Mouse (Mus musculus) stomach, postnatal 0 days (tissue): Measurements from ENCODE around the gene H1f0. TPM values are rescaled to one million over a fixed set of nuclear protein-coding genes. Genes with fewer than 3 reads are reported as not detected.

Experiments
- ATAC-seq: fragments of 200-750 bp; cut with Nextera tagmentation; 2 replicates; pipeline ENCODE4 v1.8.0; 2017; ENCODE audit not compliant: low FRiP score, low TSS enrichment
- DNase-seq: peaks from one replicate; pipeline ENCODE4 v3.0.0-alpha.2; 2016; ENCODE audit warnings: low spot score
- H3K27ac ChIP-seq: fragments of 300-500 bp; sonication (generic); replicated peaks from 2 replicates; pipeline ENCODE4 v1.5.1; 2014; ENCODE audit warnings: mild to moderate bottlenecking, control low read depth
- H3K27me3 ChIP-seq: fragments of 300-500 bp; sonication (generic); 2 replicates; pipeline ENCODE4 v1.6.1; 2014; ENCODE audit warnings: low read length; ENCODE audit not compliant: control insufficient read depth, insufficient read depth
- H3K36me3 ChIP-seq: fragments of 300-500 bp; sonication (generic); 2 replicates; pipeline ENCODE4 v1.6.1; 2014; ENCODE audit warnings: low read length, mixed read lengths; ENCODE audit not compliant: control insufficient read depth, insufficient read depth
- H3K4me1 ChIP-seq: fragments of 300-500 bp; sonication (generic); replicated peaks from 2 replicates; pipeline ENCODE4 v1.6.1; 2014; ENCODE audit warnings: antibody characterized with exemption; ENCODE audit not compliant: control insufficient read depth, insufficient read depth
- H3K4me2 ChIP-seq: fragments of 300-500 bp; sonication (generic); replicated peaks from 2 replicates; pipeline ENCODE4 v1.6.1; 2014; ENCODE audit warnings: low read depth, mild to moderate bottlenecking, control low read depth, moderate library complexity
- H3K4me3 ChIP-seq: fragments of 300-500 bp; sonication (generic); 2 replicates; pipeline ENCODE4 v1.5.1; 2014; ENCODE audit warnings: low read depth, low read length, control low read depth
- H3K9ac ChIP-seq: fragments of 300-500 bp; sonication (generic); 2 replicates; pipeline ENCODE4 v1.6.1; 2014; ENCODE audit warnings: mild to moderate bottlenecking, low read length, control low read depth, mixed read lengths
- H3K9me3 ChIP-seq: fragments of 300-500 bp; sonication (generic); 2 replicates; pipeline ENCODE4 v1.6.1; 2016; ENCODE audit warnings: low read length; ENCODE audit not compliant: control insufficient read depth
- CTCF ChIP-seq: IDR thresholded peaks from 2 replicates; pipeline ENCODE4 v1.5.1; 2016; ENCODE audit warnings: antibody characterized with exemption, low read depth, mild to moderate bottlenecking, moderate library complexity
- EP300 ChIP-seq: optimal IDR thresholded peaks from 2 replicates; pipeline ENCODE3; 2016; ENCODE audit warnings: antibody characterized with exemption
- WGBS: fragments of 180-500 bp; shearing (Covaris S2); extraction: QIAGEN DNeasy Blood & Tissue Kit; methylation state at CpG from one replicate; pipeline ENCODE4 v1.1.7; 2014; 5-methylcytosine and 5-hydroxymethylcytosine counted together
- polyA plus RNA-seq: library from polyadenylated mRNA; unstranded; fragments of >200 nt; fragmentation: Nextera tagmentation; extraction: Ambion mirVana; gene quantifications from 2 replicates; pipeline ENCODE4 v1.2.1, GENCODE M21; 2015

The H1f0 gene
- 285 and 309 TPM in 2 replicates for polyA plus RNA-seq

DNA sequence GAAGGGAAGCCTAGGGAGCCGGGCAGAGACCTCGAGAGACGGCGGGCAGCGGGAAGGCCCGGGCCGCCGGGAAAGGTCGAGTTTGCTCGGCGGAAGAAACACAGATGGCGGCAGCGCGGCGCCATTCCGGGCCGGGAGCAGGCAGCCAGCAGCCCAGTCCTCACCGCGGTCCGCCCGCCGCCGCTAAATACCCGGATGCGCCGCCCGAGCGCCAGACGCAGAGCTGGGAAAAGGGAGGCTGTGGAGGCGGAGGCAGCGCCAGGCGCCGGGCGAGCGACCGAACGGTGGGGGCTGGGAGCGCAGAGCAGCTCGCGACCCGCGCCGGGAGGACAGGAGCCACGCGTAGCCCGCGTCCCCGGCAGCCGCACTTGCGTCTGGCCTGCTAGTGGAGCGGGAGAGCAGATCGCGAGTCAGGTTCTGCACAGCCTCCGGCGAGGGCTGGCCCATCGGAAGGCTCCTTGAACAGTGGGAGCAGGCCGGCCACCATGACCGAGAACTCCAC lies at the start of gene H1f0:
Gene H1f0 (plus strand): TSS at position 214 of the 502 bp plus-strand sequence.
- H3K27ac ChIP-seq: peak within 1 kb of the TSS; percentile 99
- H3K9ac ChIP-seq: peak within 1 kb of the TSS; percentile 100
- ATAC-seq (peak; percentile 82), DNase-seq (peak; percentile 96)
- WGBS: 0% methylated on average over 35 of the region's 58 CpGs
- H3K36me3 ChIP-seq: no peaks in the 10 kb centered on the region
- peak; percentile 63 for TF ChIP-seq EP300
- peak; percentile 11; the same call in 1 of the 2 replicates for TF ChIP-seq CTCF
- no peaks in the 10 kb centered on the region for H3K9me3 ChIP-seq
- peak within 1 kb of the TSS; percentile 84 for H3K4me3 ChIP-seq
- peak within 1 kb of the TSS; percentile 96 for H3K4me2 ChIP-seq
- H3K27me3 ChIP-seq: no peaks in the 10 kb centered on the region
- H3K4me1 ChIP-seq: peaks cover 8% of the 10 kb centered on the region; the same call in 1 of the 2 replicates

DNA sequence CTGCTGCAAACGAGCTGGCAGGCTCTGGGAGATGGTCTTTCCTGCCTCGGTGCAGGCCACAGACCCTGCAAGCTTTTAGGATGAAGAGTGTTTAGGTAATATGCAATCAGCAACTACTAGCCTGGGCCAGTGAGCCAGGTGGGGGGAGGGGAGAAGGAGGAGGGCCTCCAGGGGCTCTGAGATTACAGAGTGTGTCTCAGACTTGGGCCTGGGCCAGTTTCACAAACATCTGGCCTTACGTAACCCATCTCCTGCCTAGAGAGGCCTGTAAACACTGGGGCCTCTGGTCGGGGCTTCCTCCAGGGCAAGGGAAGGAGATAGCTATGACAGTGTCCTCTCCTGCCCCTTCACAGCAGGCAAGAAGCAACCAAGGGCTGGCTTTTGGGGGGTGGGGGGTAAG lies 49.4 kb upstream of the H1f0 start:
- WGBS: 13% methylated on average over 4 of the region's 4 CpGs
- H3K36me3 ChIP-seq: no peaks in the 10 kb centered on the region
- peak overlapping the region; percentile 81 for H3K27ac ChIP-seq
- ATAC-seq (peak; percentile 49; the same call in 1 of the 2 replicates), DNase-seq (peak; percentile 75)
- H3K4me3 ChIP-seq: no peak overlapping the region
- no peaks in the 10 kb centered on the region for H3K27me3 ChIP-seq
- H3K4me1 ChIP-seq: peaks cover 4% of the 10 kb centered on the region
- TF ChIP-seq EP300 (no peak), CTCF (no peak)
- H3K4me2 ChIP-seq: no peak overlapping the region
- peak overlapping the region; percentile 43; the same call in 1 of the 2 replicates for H3K9ac ChIP-seq
- no peaks in the 10 kb centered on the region for H3K9me3 ChIP-seq

DNA sequence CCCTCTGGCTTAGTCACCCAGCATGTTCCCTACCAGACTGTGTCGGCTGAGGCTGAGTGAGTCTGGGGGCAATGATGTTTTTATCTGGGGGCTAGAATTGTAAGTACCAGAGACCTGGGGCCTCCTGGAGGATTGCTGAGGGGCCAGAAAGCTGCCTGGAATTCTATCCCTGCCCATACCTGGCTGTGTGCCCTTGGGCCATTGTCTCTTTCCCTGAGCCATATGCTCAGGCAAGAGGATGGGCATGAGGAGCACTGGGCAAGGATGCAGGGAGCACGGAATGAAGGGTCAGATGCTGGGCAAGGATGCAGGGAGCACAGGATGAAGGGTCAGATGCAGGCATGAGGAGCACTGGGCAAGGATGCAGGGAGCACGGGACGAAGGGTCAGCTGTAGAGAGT lies 48.2 kb upstream of the H1f0 start:
- no peaks in the 10 kb centered on the region for H3K36me3 ChIP-seq
- H3K27ac ChIP-seq: no peak overlapping the region
- no peaks in the 10 kb centered on the region for H3K27me3 ChIP-seq
- no peak for TF ChIP-seq CTCF
- TF ChIP-seq EP300: no peak
- DNase-seq: no peak
- no peak for ATAC-seq
- WGBS: 91% methylated on average over 4 of the region's 4 CpGs
- H3K4me3 ChIP-seq: no peak overlapping the region
- peaks cover 4% of the 10 kb centered on the region for H3K4me1 ChIP-seq
- no peak overlapping the region for H3K4me2 ChIP-seq
- no peaks in the 10 kb centered on the region for H3K9me3 ChIP-seq
- H3K9ac ChIP-seq: no peak overlapping the region

DNA sequence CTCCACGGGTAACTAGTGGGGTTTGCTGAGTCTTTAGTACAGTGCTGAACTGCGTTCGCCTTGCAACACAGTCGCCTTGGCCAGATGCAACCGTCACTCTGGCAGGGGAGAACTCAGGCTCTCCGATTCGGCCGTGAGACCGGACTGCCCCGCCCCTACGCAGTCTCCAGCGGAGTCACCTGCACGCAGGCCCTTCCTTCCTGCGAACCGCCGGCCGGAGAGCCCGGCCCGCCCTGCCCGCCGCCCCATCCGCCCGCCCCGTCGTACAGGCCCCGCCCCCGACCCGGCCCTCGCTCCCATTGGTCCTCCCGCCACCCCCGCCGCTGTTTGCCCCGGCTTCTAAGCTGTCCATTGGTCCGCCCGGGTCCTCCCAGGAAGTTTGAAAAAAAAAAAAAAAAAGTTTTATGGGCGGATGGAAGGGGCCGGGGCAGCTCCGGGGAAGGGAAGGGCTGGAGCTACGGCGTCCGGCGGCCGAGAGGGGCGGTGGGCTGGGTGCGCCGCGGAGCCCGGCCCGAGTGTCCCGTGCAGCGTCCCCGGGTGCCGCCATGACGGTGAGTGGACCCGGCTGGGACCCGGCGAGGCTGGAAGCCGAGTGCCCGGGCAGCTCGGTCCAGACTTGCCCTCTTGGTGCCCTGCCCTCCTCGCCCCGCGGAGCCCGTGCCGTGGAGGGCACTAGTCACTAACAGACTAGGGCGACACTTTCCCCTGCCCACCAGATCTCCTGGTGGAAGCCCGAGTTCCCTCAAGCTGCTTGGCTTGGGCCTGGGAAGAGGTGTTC lies 45.4 kb upstream of the H1f0 start:
- ATAC-seq (peak; percentile 91), DNase-seq (peak; percentile 98)
- Histone ChIP-seq H3K27ac (peak overlapping the region; percentile 97), H3K9me3 (no peaks in the 10 kb centered on the region), H3K27me3 (no peaks in the 10 kb centered on the region), H3K9ac (peak overlapping the region; percentile 90), H3K4me3 (peak overlapping the region; percentile 93), H3K36me3 (no peaks in the 10 kb centered on the region; the same call in 1 of the 2 replicates), H3K4me2 (peak overlapping the region; percentile 92), H3K4me1 (peaks cover 4% of the 10 kb centered on the region)
- TF ChIP-seq CTCF: no peak
- no peak for TF ChIP-seq EP300
- WGBS: under 1% methylated on average over 48 of the region's 67 CpGs

DNA sequence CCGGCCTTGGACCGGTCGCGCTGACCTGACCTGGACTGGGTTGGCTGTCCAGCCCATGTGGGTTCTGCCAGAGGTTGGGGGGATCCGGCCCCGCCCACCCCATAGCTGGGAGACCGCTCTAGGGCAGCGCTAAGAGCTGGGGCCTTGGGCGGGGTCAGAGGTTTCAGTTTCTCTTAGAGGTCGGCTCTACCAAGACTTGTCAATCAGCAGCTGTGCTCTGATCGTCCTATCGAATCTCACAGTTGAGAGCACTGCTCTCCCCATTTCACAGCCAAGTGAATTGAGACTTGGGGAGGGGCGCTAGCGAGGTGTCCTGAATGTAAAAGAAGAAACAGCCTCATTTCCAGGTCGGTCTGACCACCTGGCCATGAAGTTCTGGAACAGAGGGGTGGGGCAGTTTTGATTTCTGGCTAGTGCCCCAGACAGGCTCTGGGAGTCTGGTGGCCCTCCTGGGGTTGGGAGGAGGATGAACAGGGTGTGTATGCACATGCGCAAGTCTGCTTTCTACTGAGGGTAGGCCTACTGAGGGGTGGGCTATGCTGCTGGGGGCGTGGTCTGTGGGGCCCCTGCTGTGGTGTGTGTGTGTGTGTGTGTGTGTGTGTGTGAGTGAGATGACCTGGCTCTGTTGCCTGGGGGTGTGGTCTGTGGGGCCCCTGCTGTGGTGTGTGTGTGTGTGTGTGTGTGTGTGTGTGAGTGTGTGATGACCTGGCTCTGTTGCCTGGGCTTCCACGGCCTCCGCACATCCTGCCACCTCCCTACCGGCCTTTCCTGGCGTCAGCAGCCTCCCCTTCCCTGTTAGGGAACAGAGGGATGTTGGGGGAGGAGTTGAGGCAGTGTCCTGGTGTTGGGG lies 44.6 kb upstream of the H1f0 start:
- DNase-seq: peak; percentile 68

More for the DNA sequence above, 44.6 kb upstream of the H1f0 start:
- Histone ChIP-seq H3K4me1 (peaks cover 4% of the 10 kb centered on the region), H3K4me3 (peak overlapping the region; percentile 93), H3K4me2 (peak overlapping the region; percentile 92), H3K9me3 (no peaks in the 10 kb centered on the region), H3K27ac (peak overlapping the region; percentile 97), H3K36me3 (peaks cover 3% of the 10 kb centered on the region; the same call in 1 of the 2 replicates), H3K27me3 (no peaks in the 10 kb centered on the region), H3K9ac (peak overlapping the region; percentile 90)
- TF ChIP-seq CTCF (peak; percentile 17; the same call in 1 of the 2 replicates), EP300 (no peak)
- 1% methylated on average over 21 of the region's 21 CpGs for WGBS
- ATAC-seq: peak; percentile 38
